Mouse (Mus musculus) liver, adult 2 months (tissue): Measurements from ENCODE around the gene Klhl35.

Experiments
- CTCF ChIP-seq: fragments of 200-500 bp; IDR thresholded peaks from 2 replicates; pipeline ENCODE4 v1.5.1; 2011; ENCODE audit warnings: low read depth, low read length, control low read depth
- POLR2A ChIP-seq: fragments of 200-500 bp; IDR thresholded peaks from 2 replicates; pipeline ENCODE4 v1.6.1; 2011; ENCODE audit warnings: low read length, control low read depth; ENCODE audit not compliant: insufficient read depth; ENCODE audit errors: extremely low read depth

DNA sequence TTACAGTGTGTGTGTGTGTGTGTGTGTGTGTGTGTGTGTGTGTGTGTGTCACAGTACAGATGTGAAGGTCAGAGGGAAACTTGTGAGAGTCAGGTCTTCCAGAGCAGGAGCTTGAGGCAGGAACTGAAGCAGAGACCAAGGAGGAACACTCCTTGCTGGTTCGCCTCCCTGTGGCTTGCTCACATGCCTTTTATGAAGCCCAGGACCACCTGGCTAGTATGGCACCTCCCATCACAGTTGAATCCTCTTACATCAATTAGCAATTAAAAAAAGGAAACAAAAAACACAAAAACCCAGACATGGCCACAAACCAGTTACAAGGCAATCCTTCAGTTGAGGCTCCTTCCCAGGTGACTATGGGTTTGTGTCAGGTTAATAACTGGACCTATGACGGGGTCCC, 2.7 kb upstream of the Klhl35 start:
- TF ChIP-seq CTCF = no peak
- no peak for TF ChIP-seq POLR2A
